Mouse (Mus musculus) C2C12 (cell line): ENCODE measurements around the gene Itpr1. TPM values are rescaled to one million over a fixed set of nuclear protein-coding genes. Genes with fewer than 3 reads are reported as not detected.

Experiments
- H3K27me3 ChIP-seq: one replicate; pipeline ENCODE4 v1.6.1; 2011; ENCODE audit not compliant: control insufficient read depth, insufficient read depth, insufficient read length
- H3K36me3 ChIP-seq: one replicate; pipeline ENCODE4 v1.6.1; 2011; ENCODE audit not compliant: control insufficient read depth, insufficient read depth
- H3K4me3 ChIP-seq: one replicate; pipeline ENCODE4 v1.5.1; 2011; ENCODE audit warnings: mild to moderate bottlenecking, control low read depth; ENCODE audit not compliant: poor library complexity, insufficient read depth, severe bottlenecking
- H3K79me2 ChIP-seq: one replicate; pipeline ENCODE4 v1.6.1; 2011; ENCODE audit not compliant: control insufficient read depth, insufficient read depth
- H3K79me3 ChIP-seq: one replicate; pipeline ENCODE4 v1.6.1; 2011; ENCODE audit warnings: low read depth, control low read depth
- H3ac ChIP-seq: one replicate; pipeline ENCODE3; 2011; ENCODE audit warnings: low read depth; ENCODE audit not compliant: control insufficient read depth, insufficient read length
- CEBPB ChIP-seq: IDR thresholded peaks from one replicate; pipeline ENCODE4 v1.6.1; 2011; ENCODE audit warnings: low read depth, mild to moderate bottlenecking, control low read depth, moderate library complexity
- CTCF ChIP-seq: IDR thresholded peaks from one replicate; pipeline ENCODE4 v1.5.1; 2011; ENCODE audit not compliant: control insufficient read depth, insufficient read depth, insufficient read length
- FOSL1 ChIP-seq: IDR thresholded peaks from one replicate; pipeline ENCODE4 v1.8.0; 2011; ENCODE audit warnings: mild to moderate bottlenecking, low read length; ENCODE audit not compliant: poor library complexity, insufficient read depth, severe bottlenecking
- MAX ChIP-seq: IDR thresholded peaks from one replicate; pipeline ENCODE4 v1.6.1; 2011; ENCODE audit warnings: mild to moderate bottlenecking, control low read depth
- MYOD1 ChIP-seq: IDR thresholded peaks from one replicate; pipeline ENCODE4 v1.6.1; 2011; ENCODE audit warnings: low read depth; ENCODE audit not compliant: control insufficient read depth, insufficient read length
- MYOG ChIP-seq: IDR thresholded peaks from one replicate; pipeline ENCODE4 v1.6.1; 2011; ENCODE audit not compliant: control insufficient read depth, insufficient read length; ENCODE audit errors: extremely low read depth
- USF1 ChIP-seq: IDR thresholded peaks from one replicate; pipeline ENCODE4 v1.6.1; 2011; ENCODE audit warnings: low read depth, mild to moderate bottlenecking, control low read depth, moderate library complexity
- polyA plus RNA-seq: library from polyadenylated mRNA; unstranded; fragments of >200 nt; fragmentation: generic; extraction: Trizol; gene quantifications from one replicate; pipeline ENCODE4 v1.2.1, GENCODE M21; 2012; ENCODE audit warnings: missing spikeins

Gene Itpr1
- polyA plus RNA-seq, 1 experiment = 4.9 TPM

DNA sequence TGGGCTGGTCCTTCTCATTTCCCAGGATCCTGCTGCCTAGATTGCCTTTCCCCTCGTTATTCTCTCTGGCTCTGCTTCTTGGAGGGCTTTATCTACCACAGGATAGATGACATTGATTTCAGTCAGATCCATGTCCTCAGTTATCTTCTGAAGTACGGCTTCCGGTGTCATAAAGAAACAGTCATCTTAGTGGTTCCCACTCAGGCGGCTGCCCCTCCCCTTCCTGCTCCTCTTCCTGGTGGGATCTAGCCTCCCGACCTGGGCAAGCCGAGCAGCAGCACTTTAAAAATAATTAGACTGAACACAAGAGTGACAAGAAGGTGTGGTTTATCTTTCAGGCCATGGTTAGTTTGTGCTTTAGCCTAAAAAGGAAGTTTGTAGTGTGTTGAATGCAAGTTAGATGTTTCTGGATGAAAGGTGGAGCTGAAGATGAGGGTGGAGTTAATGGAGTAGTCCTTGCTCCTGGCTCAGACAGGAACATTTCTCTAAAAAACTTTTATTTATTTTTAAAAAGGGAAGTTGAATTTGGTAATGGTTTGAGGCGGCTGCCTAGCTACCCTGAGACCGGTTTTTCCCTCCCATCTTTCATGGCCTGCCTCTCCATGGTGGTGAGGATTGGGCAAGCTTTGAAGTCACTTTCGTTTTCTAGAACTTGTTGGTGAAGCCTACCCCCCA is 94.2 kb downstream of the Itpr1 start:
- TF ChIP-seq MYOD1 (no peak), MAX (no peak), MYOG (no peak), FOSL1 (no peak), USF1 (no peak), CTCF (no peak), CEBPB (no peak)
- Histone ChIP-seq H3K79me2 (no peaks in the 10 kb centered on the region), H3K79me3 (no peaks in the 10 kb centered on the region), H3ac (no peak overlapping the region), H3K27me3 (no peaks in the 10 kb centered on the region), H3K36me3 (no peaks in the 10 kb centered on the region), H3K4me3 (no peak overlapping the region)

DNA sequence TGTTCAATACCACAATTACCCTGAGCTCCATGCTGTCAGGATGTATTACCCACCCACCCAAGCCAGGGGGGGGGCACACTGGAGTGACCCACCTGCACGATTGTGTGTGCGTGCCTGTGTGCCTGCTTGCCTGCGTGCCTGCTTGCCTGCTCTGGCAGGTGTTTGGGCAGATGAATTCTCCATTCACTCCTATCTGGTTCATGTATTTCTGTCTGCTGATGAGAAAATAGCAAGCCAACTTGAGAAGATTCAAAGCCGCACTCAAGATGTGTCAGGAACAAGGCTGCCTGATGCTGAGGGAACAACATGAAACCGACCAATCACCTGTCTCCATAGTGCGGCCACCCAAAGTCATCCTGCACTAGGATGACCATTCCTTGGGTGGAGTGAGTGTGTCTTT is 94.9 kb downstream of the Itpr1 start:
- Histone ChIP-seq H3ac (no peak overlapping the region), H3K36me3 (no peaks in the 10 kb centered on the region), H3K27me3 (no peaks in the 10 kb centered on the region), H3K4me3 (no peak overlapping the region), H3K79me2 (no peaks in the 10 kb centered on the region), H3K79me3 (no peaks in the 10 kb centered on the region)
- no peak for TF ChIP-seq FOSL1
- no peak for TF ChIP-seq MYOG
- TF ChIP-seq MYOD1 = no peak
- TF ChIP-seq CTCF = no peak
- TF ChIP-seq CEBPB = no peak
- TF ChIP-seq USF1 = no peak
- TF ChIP-seq MAX = no peak

DNA sequence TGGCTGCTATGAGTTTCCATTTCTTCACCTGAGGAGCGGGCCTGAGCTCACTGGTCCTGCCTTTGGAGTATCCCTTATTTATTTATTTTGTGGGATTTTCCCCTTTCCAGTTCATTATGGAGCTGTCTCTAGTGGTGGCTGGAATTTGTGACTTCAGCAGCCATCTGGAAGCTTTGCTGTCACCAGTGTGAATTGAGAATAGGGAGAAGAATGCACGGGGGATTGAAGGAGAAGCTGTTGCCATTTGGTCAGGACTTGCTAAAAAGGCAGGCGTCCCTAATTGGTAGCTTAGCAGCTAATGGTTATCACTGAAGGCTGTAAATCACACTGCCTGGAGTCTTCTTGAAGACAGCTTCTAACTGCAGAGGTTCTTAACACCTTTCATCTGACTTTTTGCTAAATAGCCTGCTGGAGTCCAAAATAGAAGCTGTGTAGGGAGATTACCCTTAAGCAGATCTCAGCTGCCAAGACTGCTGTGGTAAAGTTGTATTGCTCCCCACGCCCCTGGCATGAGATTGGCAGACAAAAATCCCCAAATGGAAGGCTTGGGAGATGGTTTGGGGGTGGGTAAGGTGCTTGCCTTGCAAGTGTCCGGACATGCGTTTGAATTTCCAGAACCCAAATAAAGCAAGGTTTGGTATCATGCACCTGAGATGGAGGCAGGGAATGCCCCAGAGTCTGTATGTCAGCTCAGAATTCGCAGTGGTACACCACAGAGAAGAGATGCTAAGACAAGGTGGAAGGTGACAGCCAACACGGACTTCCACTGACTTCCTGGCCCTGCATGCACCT is 96.7 kb downstream of the Itpr1 start:
- TF ChIP-seq MAX = no peak
- Histone ChIP-seq H3K36me3 (no peaks in the 10 kb centered on the region), H3K79me3 (no peaks in the 10 kb centered on the region), H3K27me3 (no peaks in the 10 kb centered on the region), H3K4me3 (no peak overlapping the region), H3K79me2 (no peaks in the 10 kb centered on the region), H3ac (no peak overlapping the region)

DNA sequence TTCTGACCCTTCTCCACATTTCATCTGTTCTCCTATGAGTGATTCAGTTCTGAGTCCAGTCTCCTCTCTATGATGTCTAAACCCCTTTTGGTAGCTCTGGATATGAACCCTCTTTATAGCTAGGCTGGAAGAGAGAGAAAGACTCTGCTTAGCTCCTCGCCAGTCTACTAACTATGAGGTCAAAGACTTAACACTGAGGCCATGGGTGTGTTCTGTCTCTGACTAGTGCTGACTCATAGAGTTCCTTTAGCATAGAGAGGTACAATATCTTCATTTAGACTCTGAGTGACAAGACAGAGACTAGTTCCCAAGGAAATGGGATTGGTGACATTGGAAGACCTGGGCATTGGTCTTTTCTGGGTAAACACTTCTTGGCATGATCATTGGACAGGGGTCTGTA is 100.2 kb downstream of the Itpr1 start:
- H3K4me3 ChIP-seq = no peak overlapping the region
- no peaks in the 10 kb centered on the region for H3K79me2 ChIP-seq
- no peaks in the 10 kb centered on the region for H3K27me3 ChIP-seq
- H3K79me3 ChIP-seq = no peaks in the 10 kb centered on the region
- no peaks in the 10 kb centered on the region for H3K36me3 ChIP-seq
- TF ChIP-seq FOSL1 = no peak
- TF ChIP-seq USF1 = no peak
- no peak for TF ChIP-seq MYOD1
- no peak for TF ChIP-seq CTCF
- TF ChIP-seq CEBPB = no peak
- no peak for TF ChIP-seq MYOG
- no peak for TF ChIP-seq MAX
- H3ac ChIP-seq = no peak overlapping the region

DNA sequence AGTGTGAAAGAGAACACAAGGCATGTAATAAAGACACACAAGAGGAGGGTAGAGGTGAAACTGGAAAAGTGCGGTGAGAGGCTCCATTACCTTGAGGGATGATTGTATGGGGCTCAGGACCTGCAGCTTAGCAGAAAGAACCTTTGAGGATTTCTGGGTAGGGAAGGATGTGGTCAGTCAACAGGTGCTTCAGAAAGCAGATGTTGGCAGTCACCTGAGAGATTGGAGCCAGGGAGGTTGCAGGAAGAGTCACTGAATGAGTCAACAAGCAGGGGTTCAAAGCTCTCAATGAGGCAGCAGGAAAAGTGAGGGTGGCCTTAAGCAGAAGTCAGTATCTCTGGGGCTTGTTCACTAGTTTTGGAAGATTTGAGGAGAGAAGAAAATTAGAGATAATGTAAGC is 101.1 kb downstream of the Itpr1 start:
- no peaks in the 10 kb centered on the region for H3K36me3 ChIP-seq
- no peaks in the 10 kb centered on the region for H3K79me2 ChIP-seq
- H3K27me3 ChIP-seq = no peaks in the 10 kb centered on the region
- no peak overlapping the region for H3ac ChIP-seq
- no peak for TF ChIP-seq MYOD1
- TF ChIP-seq USF1 = no peak
- TF ChIP-seq MAX = no peak
- no peak for TF ChIP-seq CEBPB
- no peak for TF ChIP-seq FOSL1
- no peak for TF ChIP-seq CTCF
- TF ChIP-seq MYOG = no peak
- no peaks in the 10 kb centered on the region for H3K79me3 ChIP-seq
- H3K4me3 ChIP-seq = no peak overlapping the region
